Mouse (Mus musculus) right cerebral cortex, adult 2 months (tissue): ENCODE results near the gene Fras1.
A peak's percentile ranks its signal among the peaks of the same experiment; 100 is the strongest.

Experiments
- DNase-seq, 2 experiments: peaks; one replicate each; pipeline ENCODE4 v3.0.0; 2021 to 2022; ENCODE audit warnings: low spot score in 2 of 2

Gene Fras1

DNA sequence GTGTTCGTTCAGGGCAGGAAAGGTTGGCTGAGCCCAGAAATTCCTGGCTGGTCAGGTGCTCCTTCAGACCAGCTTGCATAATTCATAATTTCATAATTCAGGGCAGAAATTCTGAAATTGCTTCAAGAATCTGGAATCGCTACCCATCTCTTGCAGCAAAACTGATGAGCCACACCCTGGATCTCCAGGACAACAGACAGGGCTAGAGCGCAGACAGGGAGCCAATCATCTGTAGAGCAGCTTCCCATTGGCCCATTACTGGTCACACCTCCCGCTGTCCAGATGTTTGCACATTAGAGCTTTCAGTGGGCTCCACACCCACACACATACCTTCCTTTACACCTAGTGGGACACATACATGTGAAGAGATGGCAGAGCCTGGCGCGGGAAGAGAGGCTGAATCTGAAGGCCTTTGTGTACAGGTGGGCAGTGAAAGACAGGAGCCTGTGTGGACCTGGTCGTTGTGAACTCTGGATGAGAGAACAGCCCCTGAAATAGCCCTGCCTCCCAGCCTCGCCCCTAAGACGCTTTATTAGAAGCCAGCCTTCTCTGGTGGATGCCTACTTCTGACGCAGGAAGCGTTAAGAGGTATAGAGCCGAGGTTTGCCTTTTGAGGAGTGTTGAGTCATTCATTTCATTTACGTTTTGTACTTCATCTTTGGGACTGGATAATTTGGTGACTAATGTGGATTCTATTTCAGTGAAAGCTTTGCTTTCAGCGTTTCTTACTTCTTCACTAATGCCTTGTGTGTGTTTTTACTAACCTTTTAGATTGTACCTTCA is 409.9 kb downstream of the Fras1 start:
- DNase-seq = no peak

DNA sequence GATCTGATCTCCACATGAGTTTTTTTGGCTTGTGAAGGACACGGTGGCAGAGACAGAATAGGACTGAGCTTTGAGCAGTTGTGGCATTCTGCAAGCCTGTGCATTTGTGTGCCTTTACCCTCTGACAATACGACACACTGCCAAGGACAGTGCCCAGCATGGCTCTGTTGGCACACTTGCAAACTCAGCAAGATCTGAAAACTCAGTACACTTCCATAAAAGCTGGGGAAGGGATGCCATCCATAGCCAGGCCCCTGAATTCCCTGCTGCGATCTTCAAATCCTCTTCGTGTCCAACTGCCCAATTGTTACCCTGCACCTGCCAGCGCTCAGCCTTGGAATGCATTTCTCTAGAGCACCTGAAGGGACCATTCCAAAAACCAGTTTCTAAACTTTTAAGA is 411.3 kb downstream of the Fras1 start:
- DNase-seq = no peak

DNA sequence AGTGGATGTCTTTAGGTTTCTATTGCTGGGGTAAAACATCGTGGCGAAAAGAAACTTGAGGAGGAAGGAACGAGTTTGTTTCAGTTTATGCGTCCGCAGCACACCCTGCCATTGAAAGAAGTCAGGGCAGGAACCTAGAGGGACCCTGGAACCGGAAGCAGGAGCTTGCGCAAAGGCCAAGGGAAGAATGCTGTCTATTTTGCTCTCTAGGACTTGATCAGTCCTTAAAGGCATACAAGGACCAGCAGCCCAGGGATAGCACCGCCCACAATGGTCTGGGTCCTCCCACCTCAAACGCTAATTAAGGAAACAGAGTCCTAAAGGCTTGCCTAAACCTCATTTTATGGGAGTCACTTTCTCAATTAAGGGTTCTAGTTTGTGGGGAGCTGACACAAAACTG is 418.7 kb downstream of the Fras1 start:
- no peak for DNase-seq

DNA sequence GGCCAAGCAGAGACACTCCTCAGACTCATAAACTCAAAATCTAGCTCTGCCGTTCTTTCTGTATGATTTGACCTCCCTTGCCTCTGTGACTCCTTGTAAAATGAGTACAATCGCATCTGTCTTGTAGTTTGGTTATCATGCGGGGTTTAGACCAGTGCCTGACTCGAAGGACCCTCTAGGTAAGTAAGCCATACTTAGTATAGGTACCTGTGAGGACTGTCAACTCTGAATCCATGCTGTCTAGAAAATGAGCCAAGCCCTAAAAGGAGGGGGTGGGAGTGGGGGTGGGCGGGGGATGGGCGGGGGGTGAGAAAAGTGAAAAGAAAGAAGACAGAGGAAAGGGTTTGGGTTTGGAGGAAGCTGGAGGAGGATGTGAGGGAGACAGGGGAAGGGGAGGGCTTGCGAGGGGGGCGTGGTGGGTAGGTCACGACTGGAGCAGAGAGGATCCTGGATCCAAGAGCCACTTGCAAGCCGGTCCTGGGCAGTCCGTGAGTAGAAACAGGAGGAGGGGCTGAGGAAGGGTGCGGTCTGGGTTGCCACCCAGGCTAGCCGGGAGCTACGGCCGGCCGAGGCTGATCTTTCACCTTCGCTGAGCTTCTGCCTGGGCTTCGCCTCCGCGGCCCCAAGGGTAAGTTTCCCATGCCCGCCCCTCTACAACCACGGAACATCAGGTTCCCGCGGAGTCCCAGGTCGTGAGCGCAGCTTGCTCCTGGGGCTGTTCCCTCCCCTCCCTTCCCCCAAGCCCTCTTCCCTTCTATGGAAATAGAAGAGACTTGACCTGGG is 419.4 kb downstream of the Fras1 start, which contains the start of gene Anxa3:
Gene Anxa3, plus strand, starts transcription at position 404 of the 783 bp plus-strand sequence.
- no peak for DNase-seq

DNA sequence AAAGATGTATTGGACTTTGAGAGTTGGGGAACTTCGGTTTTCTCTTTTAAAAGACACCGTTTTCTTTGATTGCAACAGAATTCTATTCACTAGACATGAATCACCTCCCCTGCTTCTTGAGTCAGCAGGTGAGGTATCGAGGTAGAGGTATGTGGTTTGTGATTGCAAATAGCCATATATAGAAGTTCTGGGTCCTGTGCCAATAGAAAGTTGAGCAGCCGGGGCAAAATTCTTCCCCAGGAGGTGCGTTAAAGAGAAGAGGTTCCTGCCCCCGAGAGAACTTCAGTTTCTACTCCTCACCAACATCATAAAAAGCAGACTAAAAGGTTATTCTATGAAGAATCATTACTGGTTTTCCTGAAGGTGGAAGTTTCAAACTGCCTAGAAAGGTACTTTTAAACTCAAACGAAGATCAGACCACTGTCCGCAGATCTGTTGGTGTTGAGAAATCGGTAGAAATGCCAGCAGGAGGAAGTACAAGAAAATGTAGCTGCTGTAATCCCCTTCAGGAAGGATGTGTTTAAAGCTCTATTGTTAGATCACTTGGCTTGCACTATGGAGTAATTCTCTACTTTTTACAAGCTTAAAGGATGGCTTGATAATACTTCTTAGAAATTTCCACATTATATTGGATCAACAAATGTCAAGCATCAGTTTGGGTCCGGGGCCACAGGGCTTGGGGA is 420.3 kb downstream of the Fras1 start:
- no peak for DNase-seq

DNA sequence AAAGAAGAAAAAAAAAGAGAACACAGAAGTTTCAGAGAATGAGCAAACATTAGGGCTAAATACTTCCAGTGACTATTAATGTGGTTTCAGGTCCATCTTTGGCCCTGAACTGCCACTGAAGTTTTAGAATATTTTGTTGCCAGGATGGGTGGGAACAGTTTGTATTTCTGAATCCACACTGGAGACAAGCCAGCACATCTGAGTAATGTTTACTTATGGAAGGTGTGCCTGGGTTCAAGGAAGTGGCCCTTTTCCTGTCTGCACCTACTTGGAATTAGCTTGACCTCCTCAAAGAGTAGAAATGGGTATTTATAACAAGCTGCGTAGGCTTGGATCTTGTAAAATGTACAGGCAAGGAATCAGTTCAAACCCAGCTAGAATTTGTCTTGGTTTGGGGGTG is 422.0 kb downstream of the Fras1 start:
- DNase-seq = no peak

DNA sequence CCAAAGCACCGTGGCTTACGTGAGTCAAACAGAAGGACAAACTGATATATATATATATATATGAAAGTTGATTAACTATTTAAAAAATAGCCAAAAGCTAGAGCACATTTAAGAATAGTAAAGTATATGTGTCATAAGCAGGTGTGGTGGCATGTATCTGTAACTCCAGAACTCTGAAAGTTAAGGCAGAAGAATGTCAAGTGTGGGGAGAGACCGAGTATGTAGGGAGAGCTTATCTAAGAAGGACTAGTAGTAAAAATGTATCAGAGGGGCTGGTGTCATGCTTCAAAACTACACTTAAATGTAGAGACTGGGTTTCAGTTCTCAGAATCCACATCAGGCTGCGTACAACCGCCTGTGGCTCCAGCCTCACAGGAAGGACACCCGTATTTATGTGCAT is 423.7 kb downstream of the Fras1 start:
- no peak for DNase-seq

DNA sequence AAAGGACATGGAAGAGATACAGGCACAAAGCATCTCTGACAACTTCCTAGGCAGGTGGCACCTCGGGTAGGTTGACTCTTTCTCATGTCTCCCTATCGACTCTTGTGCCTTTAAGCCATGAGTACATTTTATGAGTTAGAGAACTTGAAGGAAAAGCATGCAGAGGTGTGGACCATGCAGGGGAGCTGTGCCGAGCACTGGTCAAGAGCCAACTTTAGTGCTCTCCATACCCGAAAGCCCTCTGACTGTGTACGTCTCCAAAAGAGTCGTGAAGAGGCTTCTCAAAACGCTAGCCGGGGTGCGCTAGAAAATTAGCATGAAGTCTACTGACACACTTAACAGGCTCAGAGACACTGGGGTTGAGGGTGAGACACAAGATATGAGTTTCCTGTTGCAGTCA is 425.4 kb downstream of the Fras1 start:
- no peak for DNase-seq

DNA sequence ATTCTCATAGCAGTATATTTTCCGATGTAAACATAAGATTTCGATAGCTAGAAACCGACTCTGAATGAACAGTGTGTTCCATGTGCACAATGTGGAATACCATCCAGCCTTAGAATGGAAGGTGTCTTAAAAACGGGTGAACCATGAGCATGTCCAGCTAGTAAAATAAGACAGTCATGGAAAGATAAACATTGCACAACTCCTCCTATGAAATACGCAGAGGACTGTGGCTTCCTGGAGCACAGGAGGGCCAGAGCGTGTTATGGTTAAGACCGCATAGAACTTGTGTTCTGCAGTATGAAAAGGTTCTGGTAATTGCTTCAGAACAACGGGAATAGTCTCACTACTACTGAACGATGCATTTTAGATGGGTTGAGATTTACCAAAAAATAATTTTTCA is 426.2 kb downstream of the Fras1 start:
- DNase-seq = no peak

DNA sequence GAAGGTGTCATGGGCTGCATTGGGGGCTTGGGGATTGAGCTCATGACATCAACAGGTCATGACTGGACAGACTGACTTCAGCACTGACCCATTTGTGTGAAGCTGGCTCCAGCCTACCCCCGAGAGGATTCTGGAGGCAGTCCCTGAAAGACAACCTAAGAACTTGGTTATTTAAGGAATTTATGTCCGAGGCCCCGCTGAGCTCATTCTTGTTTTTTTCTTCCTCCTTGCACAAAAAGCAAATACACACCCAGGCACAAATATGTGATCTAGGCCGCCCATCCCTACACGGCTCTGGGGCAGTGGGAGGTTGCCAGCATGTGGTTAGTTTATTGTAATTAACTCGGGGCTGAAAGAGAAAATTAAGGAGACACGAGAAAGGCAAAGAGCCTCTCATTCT is 428.4 kb downstream of the Fras1 start:
- DNase-seq = no peak

DNA sequence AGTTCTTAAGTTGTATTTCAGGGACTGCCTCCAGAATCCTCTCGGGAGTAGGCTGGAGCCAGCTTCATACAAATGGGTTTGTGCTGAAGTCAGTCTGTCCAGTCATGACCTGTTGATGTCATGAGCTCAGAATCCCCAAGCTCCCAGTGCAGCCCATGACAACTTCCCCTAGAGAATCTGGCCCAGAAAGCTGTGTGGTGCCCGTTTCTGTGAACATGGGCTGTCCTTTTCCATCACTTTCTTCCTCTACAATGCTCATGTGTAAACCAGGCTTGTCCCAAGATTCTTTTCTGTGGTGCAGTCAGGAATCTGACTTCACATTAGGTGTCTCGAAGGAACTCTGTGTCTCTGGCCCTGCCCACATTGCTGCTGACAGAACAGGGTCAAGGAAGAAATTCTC is 429.3 kb downstream of the Fras1 start:
- DNase-seq = no peak

DNA sequence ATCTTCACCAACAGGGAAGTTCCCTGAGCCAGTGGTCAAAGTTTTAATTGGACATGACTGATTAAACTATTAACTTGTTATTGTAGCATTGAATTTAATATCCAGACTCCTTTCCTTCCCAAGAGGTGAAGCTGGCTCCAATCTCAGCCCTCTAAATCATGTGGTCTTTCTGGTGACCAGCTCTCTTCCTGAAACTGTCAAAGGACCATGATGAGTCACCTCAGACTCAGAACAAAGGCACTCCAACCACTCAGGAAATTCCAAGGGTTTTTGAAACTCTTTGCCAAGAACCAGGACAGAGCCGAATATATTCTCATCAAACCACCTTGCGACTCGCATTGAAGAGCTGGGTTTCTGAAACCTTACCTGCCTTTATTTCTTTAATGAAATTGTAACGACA is 430.5 kb downstream of the Fras1 start:
- DNase-seq = no peak

DNA sequence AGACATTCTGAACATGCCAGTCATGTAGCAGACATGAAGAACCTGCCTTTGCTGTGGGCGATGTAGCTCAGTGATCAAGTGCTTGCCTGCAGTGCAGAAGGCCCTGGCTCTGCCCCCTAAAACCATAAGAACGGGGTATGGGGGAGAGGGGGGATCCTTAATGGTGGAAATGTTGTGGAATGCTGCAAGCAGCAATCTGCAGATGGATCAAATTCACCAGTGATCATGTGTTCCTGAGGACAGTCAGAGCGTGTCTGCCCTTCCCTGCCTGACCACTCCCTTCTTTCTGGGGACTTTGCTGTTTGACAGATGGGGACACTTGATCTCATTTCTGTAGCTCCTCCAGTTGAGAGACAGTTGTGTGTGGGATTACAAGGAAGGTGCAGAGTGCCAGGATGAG is 431.1 kb downstream of the Fras1 start:
- DNase-seq = no peak

DNA sequence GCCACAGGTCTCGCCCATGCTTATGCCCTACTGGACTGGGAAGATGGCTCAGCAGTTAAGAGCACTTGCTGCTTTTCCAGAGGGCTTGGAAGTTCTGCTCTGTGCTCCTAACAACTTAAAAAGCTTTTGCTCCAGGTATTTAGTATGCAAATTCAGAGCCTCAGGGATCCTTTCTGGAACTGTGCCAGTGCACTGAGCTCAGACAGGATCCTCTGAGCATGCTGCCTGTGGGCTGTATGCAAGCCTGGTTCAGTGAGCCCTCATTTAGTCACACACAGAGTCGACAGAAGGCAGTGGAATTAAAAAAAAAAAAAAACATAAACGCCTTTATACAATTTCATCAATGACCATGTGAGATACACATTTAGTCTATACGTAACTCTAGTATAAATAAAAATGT is 436.9 kb downstream of the Fras1 start:
- DNase-seq = peak; percentile 27 to 33

DNA sequence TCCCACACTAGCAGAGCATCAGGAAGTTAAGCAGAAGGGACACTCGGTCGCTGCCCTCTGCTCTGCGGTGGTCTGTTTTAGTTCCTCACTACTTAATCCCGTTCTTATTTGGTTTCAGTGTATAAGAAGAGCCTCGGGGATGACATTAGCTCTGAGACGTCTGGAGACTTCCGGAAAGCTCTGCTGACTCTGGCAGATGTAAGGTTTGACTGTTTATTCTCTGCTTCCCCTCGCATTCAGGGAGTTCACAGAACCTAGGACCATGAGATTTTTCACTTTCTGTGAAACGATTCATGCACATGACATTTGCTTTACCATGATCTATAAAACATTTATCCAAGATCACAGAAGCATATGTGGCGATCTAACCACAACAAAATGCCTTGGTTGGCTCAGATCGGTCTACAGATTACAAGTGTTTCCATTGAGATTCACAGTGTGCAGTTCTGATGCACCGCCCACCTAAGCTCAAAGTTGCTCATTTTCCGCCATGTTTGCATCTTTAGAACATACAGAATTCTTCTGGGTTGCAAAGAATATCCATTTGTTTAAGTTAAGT is 451.1 kb downstream of the Fras1 start:
- DNase-seq = no peak

DNA sequence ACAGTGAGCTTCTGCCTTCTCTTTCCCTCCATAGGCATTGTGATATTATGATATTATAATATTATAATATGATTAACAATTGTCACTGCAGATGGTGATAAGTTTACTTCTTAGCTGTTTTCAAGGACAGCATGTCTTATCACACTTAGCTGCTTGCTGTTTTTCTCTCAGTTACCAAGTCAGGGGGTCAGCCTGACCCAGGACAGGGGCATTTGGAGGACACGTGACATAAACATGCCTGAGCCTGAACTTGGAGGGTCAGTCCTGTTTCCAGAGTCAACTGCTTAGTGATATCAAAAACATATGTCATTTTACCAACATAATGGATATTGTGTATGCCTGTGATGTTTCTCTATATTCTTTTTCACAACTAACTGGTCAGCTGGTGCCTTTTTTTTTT is 453.4 kb downstream of the Fras1 start:
- DNase-seq = no peak
